Mouse (Mus musculus) Patski (cell line): ENCODE data around the gene Pfkfb4. TPM values are rescaled to one million over a fixed set of nuclear protein-coding genes. Genes with fewer than 3 reads are reported as not detected.
A peak's percentile ranks its signal among the peaks of the same experiment; 100 is the strongest.

Source experiments
- ATAC-seq: fragments of 100-300 bp; one replicate; pipeline ENCODE4 v1.8.0; 2021
- CTCF ChIA-PET: fragments of 350-600 bp; sonication (Branson Sonifier 250); formaldehyde crosslinking; loops from one replicate; lab custom pipeline; 2022; ENCODE audit warnings: inconsistent platforms; lab: Charles Lee
- POLR2A ChIA-PET: fragments of 350-600 bp; sonication (Branson Sonifier 250); formaldehyde crosslinking; loops from one replicate; lab custom pipeline; 2022; ENCODE audit warnings: antibody characterized with exemption, inconsistent platforms; lab: Charles Lee
- DNase-seq: peaks from one replicate; pipeline ENCODE4 v3.0.0-alpha.2; 2011; ENCODE audit warnings: low read depth, low spot score
- H3K27me3 ChIP-seq: fragments of 371-371 bp; one replicate; pipeline ENCODE4 v1.5.1; 2021
- CTCF ChIP-seq: fragments of 100-300 bp; IDR thresholded peaks from one replicate; pipeline ENCODE4 v1.5.1; 2021
- in situ Hi-C: fragments of 300-500 bp; cut with MboI; formaldehyde crosslinking; loops from 3 replicates; pipeline ENCODE4 v1.11.1; 2018; ENCODE audit warnings: low pct_unique_long_range_greater_than_20kb, mixed read lengths
- polyA plus RNA-seq: library from polyadenylated mRNA; unstranded; gene quantifications from one replicate; pipeline ENCODE4 v1.2.3, GENCODE M21; 2021

The Pfkfb4 gene
- polyA plus RNA-seq, 1 experiment from 2014 or later: 7.2 TPM

DNA sequence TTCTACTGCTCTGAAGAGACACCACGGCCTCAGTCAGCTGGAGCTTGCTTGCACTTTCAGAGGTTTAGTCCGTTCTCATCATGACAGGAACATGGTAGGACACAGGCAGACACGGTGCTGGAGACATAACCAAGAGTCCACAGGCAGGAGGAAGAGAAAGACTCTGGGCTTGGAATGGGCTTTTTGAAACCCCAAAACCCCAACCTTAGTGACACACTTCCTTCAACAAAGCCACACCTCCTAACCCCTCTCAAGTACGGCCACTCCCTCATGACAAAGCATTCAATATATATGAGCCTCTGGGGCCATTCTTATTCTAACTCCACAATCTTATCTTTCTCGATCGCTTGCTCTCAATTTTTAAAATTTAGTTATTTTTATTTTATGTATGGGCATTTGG lies 40.9 kb downstream of the Pfkfb4 start:
- no peaks in the 10 kb centered on the region for H3K27me3 ChIP-seq
- DNase-seq: no peak
- in situ Hi-C loops: no loop called here
- CTCF ChIA-PET: no interaction called here
- POLR2A ChIA-PET: no interaction called here
- no peak for TF ChIP-seq CTCF
- no peak for ATAC-seq

DNA sequence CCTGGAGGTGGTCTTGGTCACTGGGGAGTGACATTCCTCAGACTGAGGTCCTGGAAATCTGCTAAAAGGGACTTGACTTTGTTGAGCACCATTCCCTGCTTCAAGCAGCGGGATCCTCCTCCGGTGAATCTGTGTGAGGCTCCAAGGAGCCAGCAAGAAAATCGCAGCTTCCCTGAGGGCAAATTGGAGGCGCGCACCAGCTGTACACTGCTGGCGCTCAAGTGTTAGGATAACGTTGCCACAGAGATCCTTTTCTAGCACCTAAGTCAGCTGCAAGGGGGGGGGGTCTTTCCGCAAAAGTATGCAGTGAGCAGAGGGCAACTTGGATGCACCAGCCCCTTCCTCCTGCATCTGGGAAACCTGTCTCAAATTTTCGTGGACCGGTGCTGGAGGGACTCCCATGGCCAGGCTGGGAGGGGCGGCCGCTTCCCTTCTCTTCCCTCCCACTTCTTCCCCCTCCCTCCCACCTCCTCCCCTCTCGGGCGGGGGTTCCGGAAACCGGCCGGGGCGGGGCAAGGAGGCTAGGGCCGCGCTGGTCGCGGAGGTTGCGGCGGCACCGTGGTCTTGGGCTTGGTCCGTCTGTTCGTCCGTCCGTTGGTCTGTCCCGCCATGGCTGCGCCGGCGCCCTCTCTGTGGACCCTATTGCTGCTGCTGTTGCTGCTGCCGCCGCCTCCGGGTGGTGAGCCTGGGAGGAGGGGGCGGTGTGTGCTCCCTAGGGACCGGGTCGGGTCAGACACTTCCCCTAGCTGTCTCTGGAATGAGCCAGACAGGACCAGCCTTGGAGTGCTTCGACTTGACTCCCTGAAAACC lies 46.7 kb downstream of the Pfkfb4 start, which contains the start of gene Shisa5:
TSS of gene Shisa5 (plus strand) at position 480 of the 810 bp plus-strand sequence.
- no peaks in the 10 kb centered on the region for H3K27me3 ChIP-seq
- POLR2A ChIA-PET: no interaction called here
- CTCF ChIA-PET: interaction anchor here (1.0 to 1.3 kb wide), 2 partner anchors 8 to 14 kb away, joined by 3 to 5 read pairs; no protein-coding TSS in a partner anchor
- TF ChIP-seq CTCF: no peak
- no peak for DNase-seq
- ATAC-seq: peak; percentile 98
- in situ Hi-C loops: no loop called here

DNA sequence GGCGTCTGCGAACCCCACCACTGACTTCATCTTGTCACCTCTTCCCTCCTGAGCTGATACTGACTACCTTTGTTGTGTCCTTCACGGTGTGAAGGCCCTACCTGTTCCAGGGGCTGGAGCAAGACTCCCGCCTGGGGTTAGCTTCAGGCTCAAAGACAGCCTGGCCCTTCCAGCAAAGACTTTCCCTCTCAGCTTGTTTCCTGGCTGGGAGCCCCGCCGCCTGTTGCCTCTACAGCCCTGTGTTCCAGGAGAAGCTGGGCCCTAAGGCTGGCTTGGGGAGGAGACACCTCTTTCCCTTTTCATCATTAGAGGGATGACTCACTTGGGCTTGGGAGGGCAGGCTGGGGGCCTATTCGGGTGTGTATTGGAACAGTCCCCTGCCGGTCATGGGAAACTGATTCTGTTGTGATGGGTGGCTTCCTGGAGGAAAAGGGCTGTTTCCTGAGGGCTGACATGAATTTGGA lies 47.4 kb downstream of the Pfkfb4 start:
- in situ Hi-C loops: no loop called here
- POLR2A ChIA-PET: no interaction called here
- no peak for TF ChIP-seq CTCF
- ATAC-seq (peak; percentile 78), DNase-seq (no peak)
- CTCF ChIA-PET: no interaction called here
- H3K27me3 ChIP-seq: no peaks in the 10 kb centered on the region

DNA sequence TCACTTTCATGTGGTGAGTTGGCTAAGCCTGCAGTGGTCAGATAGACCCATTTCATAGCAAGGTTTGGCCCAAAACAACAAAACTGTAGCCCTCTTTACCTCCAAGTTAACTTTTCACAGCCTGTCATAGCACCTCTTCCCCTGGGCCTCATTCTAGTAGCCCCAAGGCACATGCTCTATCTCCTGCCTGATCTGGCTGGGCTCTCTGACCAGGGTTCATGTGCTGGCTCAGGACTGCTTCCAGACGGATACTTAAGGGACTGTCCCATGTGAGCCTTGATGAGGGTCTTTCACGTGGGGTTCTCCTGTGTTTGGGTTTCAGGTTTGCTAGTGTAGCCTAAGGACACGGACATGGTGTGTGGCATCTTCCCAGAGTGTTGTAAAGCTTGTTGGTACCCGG lies 48.1 kb downstream of the Pfkfb4 start:
- H3K27me3 ChIP-seq: no peaks in the 10 kb centered on the region
- DNase-seq (no peak), ATAC-seq (no peak)
- ChIA-PET CTCF (no interaction called here), POLR2A (no interaction called here)
- no peak for TF ChIP-seq CTCF
- in situ Hi-C loops: no loop called here

DNA sequence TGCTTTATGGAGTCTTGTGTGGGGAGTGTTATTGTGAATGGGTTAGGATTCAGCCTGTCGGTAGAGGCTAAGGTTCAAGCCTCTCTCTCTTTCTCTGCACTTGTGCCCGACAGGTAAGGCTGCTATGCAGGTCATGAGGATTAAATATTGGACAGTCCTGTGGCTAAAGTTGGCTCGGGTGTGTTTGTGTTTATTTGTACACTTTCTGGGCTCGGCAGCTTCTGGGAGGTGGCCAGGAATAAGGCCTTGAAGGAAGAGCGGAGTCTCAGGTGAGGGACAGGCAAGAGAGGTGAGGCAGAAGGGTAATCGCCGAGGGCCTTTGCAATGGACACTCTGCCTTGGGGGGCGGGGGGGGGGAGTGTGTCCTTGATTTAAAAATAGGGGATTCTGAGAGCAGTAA lies 48.6 kb downstream of the Pfkfb4 start:
- DNase-seq: no peak
- ChIA-PET POLR2A (no interaction called here), CTCF (no interaction called here)
- no peaks in the 10 kb centered on the region for H3K27me3 ChIP-seq
- TF ChIP-seq CTCF: no peak
- in situ Hi-C loops: no loop called here
- no peak for ATAC-seq

DNA sequence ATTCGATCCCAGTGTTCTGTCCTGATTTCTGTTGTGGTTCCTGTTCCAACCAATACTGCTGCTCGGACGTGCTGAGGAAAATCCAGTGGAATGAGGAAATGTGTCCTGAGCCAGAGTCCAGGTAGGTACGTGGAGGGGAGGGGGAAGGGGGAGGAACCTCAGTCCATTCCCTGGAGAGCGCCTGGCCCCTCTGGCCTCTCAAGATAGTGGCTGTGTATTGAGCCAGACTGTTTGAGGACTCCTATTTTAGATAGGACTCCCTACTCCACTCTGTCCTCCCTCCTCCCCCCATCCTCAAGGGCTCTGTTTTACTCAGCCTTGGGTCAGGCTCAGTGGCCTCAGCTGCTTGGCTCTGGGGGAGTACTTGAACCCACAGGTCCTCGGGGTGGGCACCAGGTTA lies 49.3 kb downstream of the Pfkfb4 start:
- TF ChIP-seq CTCF: no peak
- ChIA-PET POLR2A (no interaction called here), CTCF (interaction anchor here (0.7 to 1.5 kb wide), 2 partner anchors 18 to 27 kb away, joined by 3 to 5 read pairs; partner anchors contain the start of gene Trex1)
- no peak for DNase-seq
- no peaks in the 10 kb centered on the region for H3K27me3 ChIP-seq
- in situ Hi-C loops: no loop called here
- ATAC-seq: no peak

DNA sequence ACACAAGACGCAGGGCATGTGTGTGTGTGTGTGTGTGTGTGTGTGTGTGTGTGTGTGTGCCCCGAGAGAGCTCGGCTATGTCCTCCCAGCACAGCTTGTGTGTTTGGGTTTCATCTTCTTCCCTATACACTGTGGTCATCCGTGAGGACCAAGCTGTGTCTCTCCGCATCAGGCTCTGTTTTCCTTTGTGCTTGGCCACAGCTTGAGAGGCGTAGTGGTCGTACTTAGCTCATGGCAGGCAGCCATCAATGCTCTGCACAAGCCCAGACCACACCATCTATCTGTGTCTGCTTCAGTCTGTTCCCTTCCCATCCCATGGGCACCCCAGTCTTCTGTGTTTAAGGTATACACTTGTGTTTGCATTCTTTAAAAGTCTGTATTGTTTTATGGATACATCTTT lies 49.8 kb downstream of the Pfkfb4 start:
- no peak for TF ChIP-seq CTCF
- ATAC-seq (no peak), DNase-seq (no peak)
- CTCF ChIA-PET: interaction anchor here (0.7 to 1.5 kb wide), 2 partner anchors 18 to 26 kb away, joined by 3 to 5 read pairs; partner anchors contain the start of gene Trex1
- in situ Hi-C loops: no loop called here
- H3K27me3 ChIP-seq: no peaks in the 10 kb centered on the region
- POLR2A ChIA-PET: interaction anchor here (0.7 kb wide), 1 partner anchor 40 kb away, joined by 3 read pairs; no protein-coding TSS in a partner anchor

DNA sequence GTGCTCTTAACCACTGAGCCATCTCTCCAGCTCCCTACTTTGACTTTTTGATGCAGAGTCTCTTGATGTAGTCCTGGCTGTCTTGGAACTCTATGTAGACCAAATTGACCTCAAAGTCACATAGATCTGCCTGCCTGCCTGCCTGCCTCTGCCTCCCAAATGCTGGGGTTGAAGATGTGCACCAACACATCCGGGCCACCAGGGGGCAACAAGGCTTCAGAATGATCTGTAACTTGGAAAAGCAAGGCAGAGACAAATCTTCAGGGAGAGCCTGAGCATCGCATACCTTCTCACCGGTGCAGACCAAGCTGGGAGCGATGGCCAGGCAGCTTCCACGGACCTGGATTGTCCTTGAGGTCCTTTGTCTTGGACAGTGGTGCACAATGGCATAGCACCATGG lies 54.7 kb downstream of the Pfkfb4 start:
- H3K27me3 ChIP-seq: no peaks in the 10 kb centered on the region
- TF ChIP-seq CTCF: peak; percentile 74
- DNase-seq (no peak), ATAC-seq (peak; percentile 26)
- ChIA-PET POLR2A (interaction anchor here (0.7 to 1.5 kb wide), 3 partner anchors 12 to 28 kb away, joined by 3 read pairs; partner anchors contain the start of genes Atrip and Trex1), CTCF (interaction anchor here (0.7 to 1.9 kb wide), 9 partner anchors 8 to 74 kb away, joined by 3 to 10 read pairs (median 3); partner anchors contain the start of genes Shisa5 and Trex1)
- in situ Hi-C loops: no loop called here

DNA sequence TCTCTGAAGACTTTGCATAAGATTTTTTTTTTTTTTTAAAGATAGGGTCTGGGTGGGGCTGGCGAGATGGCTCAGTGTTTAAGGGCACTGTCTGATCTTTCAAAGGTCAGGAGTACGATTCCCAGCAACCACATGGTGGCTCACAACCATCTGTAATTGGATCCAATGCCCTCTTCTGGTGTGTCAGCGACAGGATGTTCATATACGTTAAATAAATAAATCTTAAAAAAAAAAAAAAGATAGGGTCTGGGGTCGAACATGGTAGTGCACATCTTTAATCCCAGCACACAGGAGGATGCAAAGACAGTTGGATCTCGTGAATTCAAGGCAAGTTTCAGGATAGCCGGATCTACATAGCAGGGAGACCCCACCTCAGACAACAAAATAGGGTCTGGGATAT lies 57.7 kb downstream of the Pfkfb4 start:
- in situ Hi-C loops: no loop called here
- ChIA-PET CTCF (interaction anchor here (1.2 kb wide), 1 partner anchor 40 kb away, joined by 3 read pairs; no protein-coding TSS in a partner anchor), POLR2A (no interaction called here)
- TF ChIP-seq CTCF: no peak
- no peak for ATAC-seq
- no peak for DNase-seq
- H3K27me3 ChIP-seq: no peaks in the 10 kb centered on the region

DNA sequence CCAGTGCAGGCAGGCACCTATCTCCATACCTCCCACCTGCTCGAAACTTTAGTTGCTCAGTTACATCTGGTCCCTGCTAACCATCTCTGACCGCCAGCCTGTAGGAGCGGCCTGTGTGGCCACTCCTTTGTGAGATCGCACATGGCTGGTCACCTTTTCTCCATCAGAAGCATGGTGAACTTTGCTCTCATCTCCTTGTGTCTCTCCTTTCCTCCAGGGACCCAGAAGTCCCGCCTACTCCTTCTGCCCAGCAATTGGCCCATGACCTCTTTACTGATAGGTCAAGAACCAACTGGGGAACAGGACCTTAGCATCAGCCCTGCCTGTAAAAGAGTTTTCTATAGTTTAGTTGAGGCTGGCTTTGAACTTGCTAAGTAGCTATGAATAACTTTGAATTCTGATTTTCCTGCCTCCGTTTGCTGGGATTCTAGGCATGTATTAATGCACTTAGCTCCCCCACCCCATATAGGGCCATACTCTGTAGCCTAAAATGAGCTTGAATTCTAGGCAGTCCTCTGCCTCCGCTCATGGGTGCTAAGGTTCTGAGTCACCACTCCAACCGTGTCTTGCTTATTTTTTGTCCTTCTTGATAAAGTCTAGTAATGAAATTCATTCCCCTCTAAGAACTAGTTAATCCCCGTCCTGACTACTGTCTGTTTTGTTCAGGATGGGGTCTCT lies 58.6 kb downstream of the Pfkfb4 start:
- TF ChIP-seq CTCF: no peak
- in situ Hi-C loops: no loop called here
- DNase-seq (no peak), ATAC-seq (no peak)
- ChIA-PET CTCF (no interaction called here), POLR2A (no interaction called here)
- no peaks in the 10 kb centered on the region for H3K27me3 ChIP-seq

DNA sequence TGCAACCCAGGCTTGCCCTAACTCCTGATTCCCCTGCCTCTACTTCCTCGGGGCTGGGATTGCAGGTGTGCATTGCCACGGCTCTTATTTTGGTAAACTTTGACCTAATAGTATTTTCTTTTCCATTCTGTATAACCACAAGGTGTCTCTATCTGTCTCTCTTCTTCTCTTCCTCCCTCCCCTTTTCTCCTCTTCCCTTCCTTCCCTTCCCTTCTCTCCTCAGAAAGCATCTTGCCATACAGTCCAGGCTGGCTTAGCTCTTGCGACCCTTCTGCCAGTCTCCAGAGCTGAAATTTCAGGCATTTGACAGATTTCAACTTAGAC lies 59.1 kb downstream of the Pfkfb4 start:
- in situ Hi-C loops: no loop called here
- ATAC-seq: no peak
- no peak for DNase-seq
- no peaks in the 10 kb centered on the region for H3K27me3 ChIP-seq
- CTCF ChIA-PET: no interaction called here
- TF ChIP-seq CTCF: no peak
- POLR2A ChIA-PET: no interaction called here
